8 mouse cellular contexts compared by ENCODE assay signal in the genomic region with DNA sequence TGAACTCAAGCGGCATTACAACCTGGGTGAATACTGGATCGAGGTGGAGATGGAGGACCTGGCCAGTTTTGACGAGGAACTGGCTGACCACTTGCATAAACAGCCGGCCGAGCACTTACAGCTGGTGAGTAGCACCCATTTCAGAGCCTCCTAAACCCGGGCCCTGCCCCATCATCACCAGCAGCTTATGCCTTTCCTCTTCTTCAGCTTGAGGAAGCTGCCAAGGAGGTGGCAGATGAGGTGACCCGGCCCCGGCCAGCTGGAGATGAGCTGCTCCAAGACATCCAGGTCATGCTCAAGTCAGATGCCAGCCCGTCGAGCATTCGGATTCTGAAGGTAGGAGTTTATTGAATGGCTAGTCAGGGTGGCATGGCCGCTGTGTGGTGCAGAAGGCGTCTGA. TPM values are rescaled to one million over a fixed set of nuclear protein-coding genes. Genes with fewer than 3 reads are reported as not detected.
DNase-seq lines count a peak whose midpoint lies in the region; ATAC-seq and TF ChIP-seq lines count a peak whose summit lies in the region.

No protein-coding gene starts in this region.

- H3K27ac ChIP-seq in lung, embryonic 14.5 days (ENCODE audit: low read depth), result no peak overlapping the region
- H3K27ac ChIP-seq in embryonic facial prominence, embryonic 14.5 days (replicated peaks; ENCODE audit: low read depth, low read length), result no peak overlapping the region
- H3K27ac ChIP-seq in hindbrain, embryonic 16.5 days (ENCODE audit: low read depth, low read length), result no peak overlapping the region
- H3K27ac ChIP-seq in midbrain, postnatal 0 days (ENCODE audit: low read depth, low read length), result no peak overlapping the region

- no peak for DNase-seq in lung, embryonic 14.5 days
- DNase-seq in lung, postnatal 25 days (ENCODE audit: low spot score), result no peak
- DNase-seq in embryonic facial prominence, embryonic 14.5 days (ENCODE audit: low spot score), result no peak
- DNase-seq in midbrain, postnatal 0 days (ENCODE audit: low spot score), result no peak
- no peak for DNase-seq in urinary bladder, adult 18-20 months (ENCODE audit: low spot score in 2 of 2)
- no peak for DNase-seq in left cerebral cortex, adult 9 months (ENCODE audit: low spot score in 2 of 2)
- no peak for DNase-seq in left cerebral cortex, postnatal 25 days (ENCODE audit: low spot score in 2 of 2)

- no peak for TF ChIP-seq CTCF in lung, embryonic 14.5 days (IDR thresholded peaks at IDR 0.05; ENCODE audit: low read depth)
- no peak for TF ChIP-seq CTCF in midbrain, postnatal 0 days (IDR thresholded peaks at IDR 0.05)

- no peaks in the 10 kb centered on the region for H3K27me3 ChIP-seq in lung, embryonic 14.5 days (ENCODE audit: insufficient read depth, low read length)
- H3K27me3 ChIP-seq in embryonic facial prominence, embryonic 14.5 days (replicated peaks; ENCODE audit: control insufficient read depth, insufficient read depth, low read length), result no peaks in the 10 kb centered on the region
- H3K27me3 ChIP-seq in hindbrain, embryonic 16.5 days (replicated peaks; ENCODE audit: control insufficient read depth, insufficient read depth, low read length), result no peaks in the 10 kb centered on the region
- no peaks in the 10 kb centered on the region for H3K27me3 ChIP-seq in midbrain, postnatal 0 days (ENCODE audit: insufficient read depth, low read length)

- intact Hi-C loops in left cerebral cortex, postnatal 25 days (cut with DNase I), result no loop called here

- 8% methylated on average over 13 of the region's 13 CpGs for WGBS in lung, embryonic 14.5 days
- 12% methylated on average over 13 of the region's 13 CpGs for WGBS in embryonic facial prominence, embryonic 14.5 days
- WGBS in hindbrain, embryonic 16.5 days, result 17% methylated on average over 13 of the region's 13 CpGs
- 18% methylated on average over 13 of the region's 13 CpGs for WGBS in midbrain, postnatal 0 days

- peaks cover 45% of the 10 kb centered on the region for H3K36me3 ChIP-seq in lung, embryonic 14.5 days (ENCODE audit: insufficient read depth)
- peaks cover 44% of the 10 kb centered on the region for H3K36me3 ChIP-seq in embryonic facial prominence, embryonic 14.5 days (ENCODE audit: control insufficient read depth, insufficient read depth, low read length)
- peaks cover 4% of the 10 kb centered on the region; the same call in 1 of the 2 replicates for H3K36me3 ChIP-seq in hindbrain, embryonic 16.5 days (ENCODE audit: control insufficient read depth, insufficient read depth, low read length)
- peaks cover 10% of the 10 kb centered on the region for H3K36me3 ChIP-seq in midbrain, postnatal 0 days (ENCODE audit: insufficient read depth, low read length)

- no peaks in the 10 kb centered on the region for H3K9me3 ChIP-seq in lung, embryonic 14.5 days (ENCODE audit: low read depth, low read length)
- no peaks in the 10 kb centered on the region for H3K9me3 ChIP-seq in embryonic facial prominence, embryonic 14.5 days (ENCODE audit: control insufficient read depth, low read length)
- H3K9me3 ChIP-seq in hindbrain, embryonic 16.5 days (ENCODE audit: control insufficient read depth, low read length), result no peaks in the 10 kb centered on the region
- no peaks in the 10 kb centered on the region for H3K9me3 ChIP-seq in midbrain, postnatal 0 days (ENCODE audit: low read length)

- H3K4me1 ChIP-seq in lung, embryonic 14.5 days (ENCODE audit: insufficient read depth), result 0 out of 2 replicates have a peak, but pooled peaks cover 12% of the 10 kb centered on the region
- peaks cover 10% of the 10 kb centered on the region for H3K4me1 ChIP-seq in embryonic facial prominence, embryonic 14.5 days (ENCODE audit: control insufficient read depth, insufficient read depth, low read length)
- peaks cover 12% of the 10 kb centered on the region for H3K4me1 ChIP-seq in hindbrain, embryonic 16.5 days (ENCODE audit: control insufficient read depth, insufficient read depth, low read depth, low read length)
- H3K4me1 ChIP-seq in midbrain, postnatal 0 days (ENCODE audit: insufficient read depth, low read length), result peaks cover 6% of the 10 kb centered on the region; the same call in 1 of the 2 replicates

- H3K9ac ChIP-seq in lung, embryonic 14.5 days, result peak overlapping the region; percentile 86
- peak overlapping the region; percentile 80 for H3K9ac ChIP-seq in embryonic facial prominence, embryonic 14.5 days (ENCODE audit: low read depth, low read length)
- H3K9ac ChIP-seq in hindbrain, embryonic 16.5 days (ENCODE audit: low read depth, low read length), result peak overlapping the region; percentile 66
- H3K9ac ChIP-seq in midbrain, postnatal 0 days (replicated peaks; ENCODE audit: low read length, poor library complexity, severe bottlenecking), result peak overlapping the region; percentile 50

- H3K4me2 ChIP-seq in lung, embryonic 14.5 days, result peak overlapping the region; percentile 93
- H3K4me2 ChIP-seq in embryonic facial prominence, embryonic 14.5 days (ENCODE audit: low read depth, low read length), result peak overlapping the region; percentile 77
- peak overlapping the region; percentile 93 for H3K4me2 ChIP-seq in hindbrain, embryonic 16.5 days (ENCODE audit: low read length)
- peak overlapping the region; percentile 92 for H3K4me2 ChIP-seq in midbrain, postnatal 0 days (ENCODE audit: low read depth, low read length, poor library complexity, severe bottlenecking)

- H3K4me3 ChIP-seq in lung, embryonic 14.5 days (ENCODE audit: low read depth, low read length), result peak overlapping the region; percentile 84
- peak overlapping the region; percentile 72 for H3K4me3 ChIP-seq in embryonic facial prominence, embryonic 14.5 days (ENCODE audit: low read depth, low read length)
- H3K4me3 ChIP-seq in hindbrain, embryonic 16.5 days (ENCODE audit: low read length), result peak overlapping the region; percentile 77
- peak overlapping the region; percentile 74 for H3K4me3 ChIP-seq in midbrain, postnatal 0 days (ENCODE audit: low read depth, low read length)

- ATAC-seq in lung, embryonic 14.5 days (ENCODE audit: insufficient read depth), result no peak
- no peak for ATAC-seq in embryonic facial prominence, embryonic 14.5 days (ENCODE audit: low read depth)
- no peak for ATAC-seq in hindbrain, embryonic 16.5 days
- no peak for ATAC-seq in midbrain, postnatal 0 days (ENCODE audit: low FRiP score)

RNA-seq across cellular contexts. Expression of a gene that starts 0.7 kb away (rescaled TPM):
- 210 and 227 TPM in 2 replicates for polyA plus RNA-seq in lung, embryonic 14.5 days (2014; fragmentation: Nextera tagmentation; extraction: Ambion mirVana)
- 106 and 128 TPM in 2 replicates for polyA plus RNA-seq in embryonic facial prominence, embryonic 14.5 days (2014; fragmentation: Nextera tagmentation; extraction: Ambion mirVana)
- polyA plus RNA-seq in hindbrain, embryonic 16.5 days (2015; fragmentation: Nextera tagmentation; extraction: Ambion mirVana), result 32.8 and 40.2 TPM in 2 replicates
- 17.8 and 18.3 TPM in 2 replicates for total RNA-seq in midbrain, postnatal 0 days (2014; rRNA removed)
- polyA plus RNA-seq in midbrain, postnatal 0 days (2015; fragmentation: Nextera tagmentation; extraction: Ambion mirVana), result 13.7 and 15.1 TPM in 2 replicates
- total RNA-seq in left cerebral cortex, postnatal 25 days (2021), result 1 to 10 TPM; 7.8 to 9.4 TPM

RNA-seq across cellular contexts. Expression of a gene that starts 16.7 kb away (rescaled TPM):
- polyA plus RNA-seq in lung, embryonic 14.5 days (2014; fragmentation: Nextera tagmentation; extraction: Ambion mirVana), result 24.6 and 26.3 TPM in 2 replicates
- polyA plus RNA-seq in embryonic facial prominence, embryonic 14.5 days (2014; fragmentation: Nextera tagmentation; extraction: Ambion mirVana), result 23.1 and 24.4 TPM in 2 replicates
- 15.8 and 17.3 TPM in 2 replicates for polyA plus RNA-seq in hindbrain, embryonic 16.5 days (2015; fragmentation: Nextera tagmentation; extraction: Ambion mirVana)
- 10.1 and 12.9 TPM in 2 replicates for total RNA-seq in midbrain, postnatal 0 days (2014; rRNA removed)
- 13.2 and 15.1 TPM in 2 replicates for polyA plus RNA-seq in midbrain, postnatal 0 days (2015; fragmentation: Nextera tagmentation; extraction: Ambion mirVana)
- 1 to 10 TPM; 4.6 to 5.4 TPM for total RNA-seq in left cerebral cortex, postnatal 25 days (2021)
